Mouse (Mus musculus): ENCODE measurements at regions not wholly inside any gene's neighbourhood (a gene's known extent, or its start where the extent isn't known, plus 50 kb on each side); places are given as distances from the start of the nearest gene placed in this dataset.

GRCm38 (mm10) chr5:128482617-128483440, 50.0 kb upstream of the Tmem132d start:
- DNase-seq (ENCODE audit: low spot score in 2 of 2) = no peak

Data from frontal cortex, postnatal 10 days (tissue).